Mouse (Mus musculus) E14TG2a.4 (cell line): ENCODE measurements around the gene Tssk1.
A peak's percentile ranks its signal among the peaks of the same experiment; 100 is the strongest.

Experiments
- H3K27me3 ChIP-seq: 2 replicates; pipeline ENCODE4 v1.6.1; 2014; ENCODE audit warnings: low read length, control low read depth; ENCODE audit not compliant: insufficient read depth
- H3K36me3 ChIP-seq: 2 replicates; pipeline ENCODE4 v1.6.1; 2014; ENCODE audit warnings: low read length, control low read depth; ENCODE audit not compliant: insufficient read depth
- H3K4me1 ChIP-seq: replicated peaks from 2 replicates; pipeline ENCODE4 v1.6.1; 2014; ENCODE audit warnings: low read depth, low read length, control low read depth
- H3K4me3 ChIP-seq: replicated peaks from 2 replicates; pipeline ENCODE4 v1.5.1; 2014; ENCODE audit warnings: mild to moderate bottlenecking, low read length
- H3K9me3 ChIP-seq: 2 replicates; pipeline ENCODE4 v1.6.1; 2014; ENCODE audit warnings: low read length, control low read depth
- NANOG ChIP-seq: IDR thresholded peaks from 2 replicates; pipeline ENCODE4 v1.6.1; 2014; ENCODE audit warnings: borderline replicate concordance, low read length, mixed read lengths
- POU5F1 ChIP-seq: IDR thresholded peaks from 2 replicates; pipeline ENCODE4 v1.6.1; 2014; ENCODE audit warnings: low read length, borderline replicate concordance

Gene Tssk1

DNA sequence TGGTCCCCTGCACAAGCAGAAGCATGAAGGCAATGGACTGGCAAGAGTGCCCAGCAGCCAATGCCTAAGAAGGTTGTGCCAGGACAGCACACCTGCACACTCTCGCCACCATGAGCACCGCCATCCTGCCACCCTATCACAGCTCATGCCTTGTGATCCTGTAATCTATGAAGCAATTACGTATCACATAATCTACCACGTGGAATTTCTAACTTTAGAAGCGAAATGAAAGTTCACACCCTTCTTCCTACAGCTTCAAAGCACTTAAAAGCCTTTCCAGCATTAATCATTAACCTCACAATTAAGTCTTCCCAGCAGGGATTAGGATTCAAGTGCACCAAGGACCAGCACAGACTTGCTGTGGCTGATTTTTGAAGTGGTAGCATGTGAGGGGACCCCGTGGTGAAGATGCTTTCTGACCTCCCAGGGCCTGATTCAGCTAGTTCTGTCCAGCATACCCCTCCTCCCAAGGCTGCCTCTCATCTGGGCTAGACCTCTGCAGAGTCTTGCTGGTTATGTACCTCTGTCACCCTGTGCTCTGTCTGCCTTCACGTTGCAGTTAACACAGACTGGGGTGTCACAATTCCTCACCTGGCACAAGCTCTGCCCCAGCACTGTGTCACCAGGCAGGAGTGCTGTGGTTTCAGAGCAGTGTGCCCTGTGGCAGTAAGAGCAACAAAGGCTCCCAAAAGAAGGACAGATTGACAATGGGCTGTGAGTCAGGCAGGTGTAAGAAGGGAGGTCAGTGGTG is 51.2 kb downstream of the Tssk1 start:
- Histone ChIP-seq H3K27me3 (peaks cover 3% of the 10 kb centered on the region; the same call in 1 of the 2 replicates), H3K4me3 (no peak overlapping the region), H3K36me3 (no peaks in the 10 kb centered on the region), H3K4me1 (peaks cover 9% of the 10 kb centered on the region), H3K9me3 (peaks cover 22% of the 10 kb centered on the region)
- 0 out of 2 replicates have a peak, but pooled peaks have one; percentile 7 for TF ChIP-seq NANOG
- TF ChIP-seq POU5F1: no peak
